Mouse (Mus musculus) embryonic stem cell, embryonic (primary cell): ENCODE measurements around the gene Ptpn22.

Source experiments
- CTCF ChIA-PET, 4 experiments: fragments of 300-600 bp in 2 of 4; fragments of 350-600 bp in 2 of 4; sonication (Branson Sonifier 250); formaldehyde crosslinking; loops; one replicate each; lab custom pipeline; 2022; ENCODE audit warnings: inconsistent platforms in 2 of 4; lab: Charles Lee
- POLR2A ChIA-PET, 4 experiments: fragments of 300-600 bp in 2 of 4; fragments of 350-600 bp in 2 of 4; sonication (Branson Sonifier 250); formaldehyde crosslinking; loops; one replicate each; lab custom pipeline; 2022; ENCODE audit warnings: antibody characterized with exemption in 4 of 4, inconsistent platforms in 1 of 4; lab: Charles Lee

The Ptpn22 gene

DNA sequence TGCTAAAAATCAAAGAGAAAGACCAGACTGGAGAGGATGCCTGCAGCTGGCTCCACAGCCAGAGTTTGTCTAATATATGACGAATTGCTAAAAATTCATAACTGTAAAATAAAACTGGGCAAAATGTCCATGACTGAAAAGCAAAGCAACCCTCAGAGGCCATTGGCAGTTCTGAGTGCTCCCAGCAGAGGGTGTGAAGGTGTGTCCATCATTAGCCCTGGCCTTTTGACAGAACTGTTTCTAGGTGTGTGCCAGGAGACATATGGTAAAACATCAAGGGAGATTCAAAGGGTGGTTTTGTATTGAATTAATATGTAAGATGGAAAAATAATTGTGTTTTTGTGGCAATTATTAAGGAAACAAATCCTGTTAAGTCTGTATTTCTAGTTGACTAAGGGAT is 45.1 kb downstream of the Ptpn22 start:
- ChIA-PET POLR2A (interaction anchor here in 2 of 4 experiments (0.6 to 2.1 kb wide), 4 partner anchors 9 to 67 kb away, joined by 3 to 13 read pairs (median 4); partner anchors contain the start of gene Rsbn1 (in 2 of the 2)), CTCF (interaction anchor here in 1 of 4 experiments (0.5 kb wide), 1 partner anchor 566 kb away, joined by 3 read pairs; no protein-coding TSS in a partner anchor)

DNA sequence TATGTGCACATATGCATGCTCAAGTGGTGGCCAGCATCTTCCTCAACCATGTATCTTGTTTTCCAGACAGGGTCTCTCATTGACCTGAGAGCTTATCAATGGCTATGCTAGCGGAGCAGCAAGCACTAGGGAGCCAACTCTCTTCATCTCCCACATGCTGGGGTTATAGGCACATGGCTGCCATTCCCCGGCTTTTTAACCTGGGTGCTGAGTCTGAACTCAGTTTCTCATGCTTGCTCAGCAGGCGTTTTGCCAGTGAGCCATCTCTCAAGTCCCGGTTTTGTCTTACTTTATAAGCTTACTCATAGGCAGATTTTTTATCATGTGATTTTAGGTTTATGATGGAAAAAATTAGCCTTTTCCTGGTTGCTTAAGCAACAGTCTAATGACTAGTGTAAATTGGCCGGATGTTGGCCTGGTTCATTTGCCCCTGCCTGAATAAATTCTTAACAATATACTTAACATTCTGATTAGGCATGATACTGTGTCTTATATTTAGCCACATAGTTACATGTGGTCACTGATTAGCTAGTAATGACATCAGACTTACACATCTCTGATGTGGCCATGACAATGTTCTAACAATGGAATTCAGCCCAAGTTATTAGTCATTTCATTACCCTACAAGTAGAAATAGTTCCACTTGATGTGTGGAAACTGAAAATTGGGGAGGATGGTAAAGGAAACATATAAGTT is 47.9 kb downstream of the Ptpn22 start:
- POLR2A ChIA-PET: interaction anchor here in 2 of 4 experiments (0.5 to 0.9 kb wide), 7 partner anchors 24 to 540 kb away, joined by 3 read pairs; partner anchors contain the start of genes Ap4b1 (in 1 of the 2), Dclre1b (in 1 of the 2) and Gm43064 (in 1 of the 2)
- CTCF ChIA-PET: interaction anchor here in 2 of 4 experiments (0.5 to 0.7 kb wide), 3 partner anchors 20 to 498 kb away, joined by 3 to 4 read pairs (median 3); no protein-coding TSS in a partner anchor

DNA sequence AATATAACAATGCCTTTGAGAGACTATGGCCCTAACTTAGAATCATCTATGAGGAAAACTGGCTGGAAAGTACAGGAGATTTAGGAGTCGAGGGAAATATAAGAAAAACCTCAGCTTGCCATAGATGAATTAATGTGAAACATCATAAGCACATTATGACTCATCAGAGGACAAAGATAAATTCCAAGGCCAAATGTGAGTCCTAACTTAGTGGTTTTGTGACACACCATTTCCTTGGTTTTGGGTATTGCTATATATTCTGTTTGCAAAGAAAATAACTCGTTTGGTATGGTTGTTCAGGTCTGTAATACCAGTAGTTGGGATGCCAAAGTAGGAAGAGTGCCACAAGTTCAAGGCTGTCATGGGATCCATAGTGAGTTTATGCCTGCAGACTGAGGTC is 49.2 kb downstream of the Ptpn22 start:
- POLR2A ChIA-PET: no interaction called here
- CTCF ChIA-PET: no interaction called here

DNA sequence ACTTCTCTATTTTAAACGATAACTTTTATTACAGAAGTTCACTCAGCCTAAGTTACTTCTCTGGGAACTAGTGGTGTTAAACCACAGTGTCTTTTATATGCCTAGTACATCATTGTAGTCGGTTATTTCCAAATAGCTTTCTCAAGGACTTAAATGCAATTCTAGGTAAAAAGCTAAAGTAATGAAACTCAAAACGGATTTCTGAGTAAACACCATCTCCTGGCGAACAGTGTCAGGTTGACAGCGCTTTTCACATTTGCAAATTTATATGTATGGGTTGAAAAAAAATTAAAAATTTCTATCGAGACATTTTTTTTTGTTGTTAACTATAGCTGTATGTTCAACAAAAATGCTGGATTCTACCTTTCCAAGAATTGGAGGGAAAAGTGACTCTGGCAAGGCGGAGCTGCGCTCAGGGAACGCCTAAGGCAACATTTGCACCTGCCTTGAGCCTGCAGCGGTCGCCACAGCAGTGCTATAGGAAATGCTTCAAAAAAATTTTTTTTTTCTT is 53.9 kb downstream of the Ptpn22 start:
- ChIA-PET POLR2A (interaction anchor here (0.5 to 1.8 kb wide), 68 partner anchors 8 to 801 kb away, joined by 3 to 21 read pairs (median 4); partner anchors contain the start of genes Phtf1 (in 3 of the 4), Ap4b1 (in 2 of the 4), Dclre1b (in 2 of the 4) and Gm43064 (in 2 of the 4)), CTCF (interaction anchor here in 2 of 4 experiments (0.7 to 1.2 kb wide), 2 partner anchors 62 to 762 kb away, joined by 4 read pairs; no protein-coding TSS in a partner anchor)

DNA sequence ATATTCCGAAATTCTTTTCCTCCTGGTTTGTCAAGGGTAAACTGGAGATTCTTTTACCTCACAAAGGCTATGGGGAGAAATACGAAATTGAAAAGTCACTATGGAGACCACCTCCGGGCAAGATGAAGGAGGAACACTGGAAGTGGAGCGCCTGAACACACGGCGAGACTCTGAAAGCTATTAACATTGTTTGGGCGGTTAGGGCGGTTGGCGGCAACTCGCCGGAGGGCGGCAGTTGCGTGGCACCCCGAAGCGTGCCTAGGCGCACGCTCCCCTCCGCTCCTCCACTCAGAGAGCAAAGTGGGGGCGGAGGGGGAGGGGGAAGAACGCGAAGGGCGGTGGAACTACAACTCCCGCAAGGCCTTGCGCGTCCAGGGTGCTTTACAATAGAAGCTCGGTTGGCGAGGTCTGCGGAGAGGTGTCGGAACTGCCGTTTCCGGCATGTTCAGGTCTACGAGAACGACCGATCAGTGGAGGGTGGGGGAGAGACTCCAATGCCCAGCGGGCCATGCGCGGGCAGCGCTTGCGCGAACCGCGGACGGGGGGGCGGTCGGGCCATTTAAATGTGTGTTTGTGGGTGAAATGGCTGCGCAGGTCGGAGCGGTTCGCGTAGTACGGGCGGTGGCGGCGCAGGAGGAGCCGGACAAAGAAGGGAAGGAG is 54.5 kb downstream of the Ptpn22 start, which contains the start of gene Rsbn1:
Gene Rsbn1, plus strand, starts transcription at position 111 of the 660 bp plus-strand sequence.
- ChIA-PET CTCF (interaction anchor here in 3 of 4 experiments (0.6 to 1.2 kb wide), 4 partner anchors 62 to 1651 kb away, joined by 3 to 5 read pairs (median 4); no protein-coding TSS in a partner anchor), POLR2A (interaction anchor here (0.5 to 1.8 kb wide), 74 partner anchors 8 to 801 kb away, joined by 3 to 21 read pairs (median 4); partner anchors contain the start of genes Phtf1 (in 3 of the 4), Ap4b1 (in 2 of the 4), Dclre1b (in 2 of the 4) and Gm43064 (in 2 of the 4))

DNA sequence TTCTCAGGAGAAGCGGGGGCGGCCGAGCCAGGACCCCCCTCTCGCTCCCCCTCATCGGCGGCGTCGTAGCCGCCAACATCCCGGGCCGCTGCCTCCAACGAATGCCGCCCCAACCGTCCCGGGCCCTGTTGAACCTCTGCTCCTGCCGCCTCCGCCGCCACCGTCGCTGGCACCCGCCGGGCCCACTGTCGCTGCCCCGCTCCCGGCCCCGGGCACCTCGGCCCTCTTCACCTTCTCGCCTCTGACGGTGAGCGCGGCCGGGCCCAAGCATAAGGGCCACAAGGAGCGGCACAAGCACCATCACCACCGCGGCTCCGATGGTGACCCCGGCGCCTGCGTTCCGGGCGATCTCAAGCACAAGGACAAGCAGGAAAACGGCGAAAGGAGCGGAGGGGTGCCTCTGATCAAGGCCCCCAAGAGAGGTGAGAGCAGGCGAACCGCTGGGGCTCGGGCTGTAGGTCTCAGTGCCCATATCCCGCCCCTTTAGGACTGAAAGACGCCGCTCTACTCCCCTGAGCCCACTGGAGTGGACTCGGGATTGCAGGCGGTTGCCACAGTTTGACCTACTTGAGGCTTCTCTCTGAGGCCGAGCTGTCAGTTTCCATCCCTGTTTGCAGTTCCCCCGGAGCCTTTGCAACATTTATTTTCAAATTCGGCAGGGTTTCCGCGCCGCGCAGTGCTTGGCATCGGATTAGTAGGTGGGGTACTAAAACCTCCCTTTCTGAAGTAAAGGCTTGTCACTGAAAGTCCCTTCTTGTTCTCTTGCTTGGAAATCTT is 55.3 kb downstream of the Ptpn22 start:
- CTCF ChIA-PET: interaction anchor here in 3 of 4 experiments (0.6 to 1.2 kb wide), 3 partner anchors 293 to 1651 kb away, joined by 3 to 5 read pairs (median 4); no protein-coding TSS in a partner anchor
- POLR2A ChIA-PET: interaction anchor here in 3 of 4 experiments (0.6 to 2.1 kb wide), 51 partner anchors 8 to 800 kb away, joined by 3 to 21 read pairs (median 4); partner anchors contain the start of genes Phtf1 (in 3 of the 3), Ap4b1 (in 1 of the 3), Dclre1b (in 1 of the 3) and Gm43064 (in 1 of the 3)

DNA sequence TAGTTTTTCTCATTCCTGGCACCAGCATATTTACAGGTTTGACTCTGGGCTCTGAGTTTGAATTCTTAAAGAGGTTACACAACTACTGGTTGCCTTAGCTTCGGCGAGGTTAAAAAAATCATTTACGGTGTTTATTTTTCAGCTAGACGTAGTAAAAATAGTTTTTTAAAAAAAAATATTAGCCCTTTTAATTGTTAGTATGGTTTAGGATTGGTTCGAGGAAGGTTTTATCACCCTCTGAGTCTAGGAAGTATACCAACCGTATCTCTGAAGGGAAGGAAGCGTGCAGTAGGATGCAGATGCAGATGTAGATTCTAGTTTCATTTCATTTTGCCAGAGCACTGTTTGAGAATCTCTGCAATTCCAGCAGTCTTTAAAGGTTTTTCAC is 55.9 kb downstream of the Ptpn22 start:
- POLR2A ChIA-PET: interaction anchor here in 1 of 4 experiments (1.0 to 2.1 kb wide), 3 partner anchors 12 to 38 kb away, joined by 3 to 9 read pairs (median 4); no protein-coding TSS in a partner anchor
- CTCF ChIA-PET: no interaction called here

DNA sequence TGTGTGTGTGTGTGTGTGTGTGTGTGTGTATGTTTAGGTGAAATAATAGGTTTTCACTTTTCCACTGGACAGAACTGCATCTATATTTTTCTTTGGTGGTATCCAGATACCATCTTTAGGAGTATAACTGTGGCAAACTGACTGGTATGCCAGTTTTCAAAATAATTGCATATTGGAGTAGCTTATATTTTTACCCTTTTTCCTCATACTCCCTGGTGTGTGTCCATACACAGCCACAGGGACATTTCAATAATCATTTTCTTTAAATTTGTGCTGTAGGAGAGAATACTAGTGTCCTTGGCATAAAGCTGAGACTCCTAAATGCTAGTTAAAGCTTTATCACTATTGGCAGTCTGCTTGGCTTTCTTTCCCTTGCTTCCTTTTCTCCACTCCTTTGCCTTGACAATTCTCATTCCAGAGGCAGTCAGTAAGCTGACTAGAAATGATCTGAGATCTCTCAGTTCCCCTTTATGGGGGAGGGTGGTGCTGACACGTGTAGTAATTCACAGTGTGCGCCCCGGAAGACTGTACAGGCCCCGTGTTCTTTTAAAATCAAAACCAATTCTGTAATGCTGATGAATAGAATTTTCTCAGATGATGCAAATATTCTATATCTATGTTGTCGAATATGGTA is 56.7 kb downstream of the Ptpn22 start:
- ChIA-PET CTCF (no interaction called here), POLR2A (interaction anchor here in 1 of 4 experiments (1.0 to 2.1 kb wide), 5 partner anchors 11 to 96 kb away, joined by 3 to 9 read pairs (median 4); no protein-coding TSS in a partner anchor)

DNA sequence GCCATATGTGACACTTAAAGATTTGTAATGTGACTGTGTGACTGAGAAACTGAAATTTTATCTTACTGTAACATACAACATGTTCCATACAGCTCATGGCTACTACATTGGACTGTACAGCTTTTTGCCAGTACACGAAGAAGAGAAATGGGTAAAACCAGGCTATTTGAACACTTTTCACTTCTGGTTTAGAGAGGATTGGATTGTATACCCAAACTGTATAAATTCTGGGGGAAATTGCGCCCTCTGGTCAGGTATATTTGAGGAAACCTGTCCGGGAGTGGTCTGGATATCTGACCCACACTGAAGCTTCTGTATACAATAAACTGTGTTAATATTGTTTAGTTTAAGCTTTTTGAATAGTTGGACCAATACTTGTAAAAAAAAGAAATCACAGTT is 57.2 kb downstream of the Ptpn22 start:
- CTCF ChIA-PET: no interaction called here
- POLR2A ChIA-PET: interaction anchor here in 1 of 4 experiments (0.6 to 2.1 kb wide), 5 partner anchors 10 to 95 kb away, joined by 3 to 9 read pairs (median 4); no protein-coding TSS in a partner anchor

DNA sequence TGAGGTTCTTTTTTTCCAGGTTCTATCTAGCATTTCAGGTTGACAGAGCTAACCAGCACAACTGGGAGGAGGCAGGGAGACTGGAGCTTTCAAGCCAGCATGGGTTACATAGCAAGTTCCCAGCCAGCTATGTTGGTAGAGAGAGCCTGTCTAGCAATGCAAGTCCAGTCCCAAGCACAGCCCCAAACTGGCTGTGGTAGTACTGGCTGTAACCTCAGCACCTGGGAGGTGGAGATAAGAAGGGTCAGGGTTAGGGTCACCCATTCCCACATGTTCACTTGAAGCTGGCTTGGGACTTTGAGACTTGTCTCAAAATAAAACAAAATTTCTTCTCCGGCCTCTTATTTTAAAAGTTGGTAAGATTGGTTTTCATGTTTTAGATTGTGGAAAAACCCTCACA is 60.5 kb downstream of the Ptpn22 start:
- ChIA-PET CTCF (interaction anchor here in 1 of 4 experiments (0.6 kb wide), 1 partner anchor 183 kb away, joined by 3 read pairs; no protein-coding TSS in a partner anchor), POLR2A (interaction anchor here in 2 of 4 experiments (0.7 to 2.6 kb wide), 3 partner anchors 8 to 222 kb away, joined by 3 to 9 read pairs (median 4); no protein-coding TSS in a partner anchor)

DNA sequence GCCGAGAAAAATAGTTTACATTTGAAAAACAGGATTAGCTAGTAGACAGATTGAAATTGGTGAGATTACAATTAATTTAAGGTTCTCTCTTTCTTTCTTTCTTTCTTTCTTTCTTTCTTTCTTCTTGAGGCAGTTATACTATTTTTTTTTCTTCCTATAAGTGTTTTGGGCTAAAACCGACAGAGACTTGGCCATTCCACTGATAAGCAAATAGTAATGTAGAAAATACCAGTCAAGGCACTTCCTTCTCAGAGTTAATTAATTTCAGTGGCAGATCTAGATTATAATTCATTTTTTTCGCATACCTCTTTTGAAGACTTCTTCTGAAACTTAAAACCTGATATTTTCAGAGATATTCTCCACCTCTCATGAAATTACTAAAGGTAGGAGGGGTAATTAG is 65.7 kb downstream of the Ptpn22 start:
- CTCF ChIA-PET: no interaction called here
- POLR2A ChIA-PET: interaction anchor here in 2 of 4 experiments (0.6 to 1.7 kb wide), 8 partner anchors 8 to 1971 kb away, joined by 3 to 6 read pairs (median 3); partner anchors contain the start of gene Rsbn1 (in 2 of the 2)

DNA sequence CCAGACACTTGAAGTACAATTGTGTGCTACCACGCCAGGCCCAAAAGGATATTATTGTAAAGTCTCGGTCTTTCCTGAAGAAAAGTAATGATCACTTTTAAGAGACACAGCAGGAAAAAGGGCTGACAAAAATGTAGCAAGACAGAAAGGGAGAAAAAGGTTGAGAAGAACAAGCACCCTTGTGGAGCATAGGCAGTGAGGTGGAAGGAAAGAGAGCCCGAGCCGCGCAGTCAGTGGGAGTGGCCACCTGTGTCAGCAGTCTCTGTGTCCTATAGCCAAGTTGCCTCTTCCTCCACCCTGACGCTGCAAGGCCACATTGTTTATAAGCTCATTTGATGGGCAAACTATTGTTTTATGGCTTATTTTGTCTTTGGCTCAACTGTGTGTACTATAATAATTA is 67.9 kb downstream of the Ptpn22 start:
- POLR2A ChIA-PET: interaction anchor here in 2 of 4 experiments (1.1 to 2.1 kb wide), 3 partner anchors 8 to 13 kb away, joined by 4 to 9 read pairs (median 4); partner anchors contain the start of gene Rsbn1 (in 1 of the 2)
- CTCF ChIA-PET: no interaction called here

DNA sequence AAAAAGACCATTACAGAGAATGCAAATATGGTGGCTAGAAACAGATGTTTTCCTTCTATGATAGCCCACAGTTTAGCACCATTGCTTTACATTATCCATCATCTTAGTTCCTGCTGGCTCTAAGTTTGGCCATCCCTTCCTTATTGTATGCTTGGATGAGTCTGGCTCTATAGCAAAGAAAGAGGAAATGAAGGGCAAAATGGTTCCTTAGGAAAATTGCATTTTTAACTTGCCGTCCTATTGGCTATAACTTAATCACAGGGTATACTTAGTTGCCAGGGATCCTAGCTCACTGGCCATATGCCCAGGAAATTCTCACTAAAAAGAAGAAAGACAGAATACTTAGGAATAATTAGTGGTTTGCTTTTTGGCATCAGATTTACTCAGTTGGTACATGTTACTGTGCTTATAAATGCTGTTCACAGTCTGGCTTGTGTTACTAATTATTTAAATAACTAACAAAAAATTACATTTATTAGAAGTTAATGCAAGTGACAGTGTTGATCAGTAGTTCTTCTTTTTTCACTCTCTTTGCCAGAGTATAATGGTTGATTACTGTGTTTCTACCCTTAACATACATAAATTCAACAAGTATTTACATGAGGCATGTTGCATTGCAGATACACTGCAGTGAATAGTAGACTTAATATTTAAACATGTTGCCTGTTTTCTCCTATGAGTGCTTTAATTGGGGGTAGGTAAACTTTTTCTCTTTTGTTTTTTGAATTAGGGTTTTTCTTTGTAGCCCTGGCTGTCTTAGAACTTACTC is 85.4 kb downstream of the Ptpn22 start:
- CTCF ChIA-PET: no interaction called here
- POLR2A ChIA-PET: interaction anchor here in 1 of 4 experiments (0.5 kb wide), 1 partner anchor 89 kb away, joined by 6 read pairs; no protein-coding TSS in a partner anchor

DNA sequence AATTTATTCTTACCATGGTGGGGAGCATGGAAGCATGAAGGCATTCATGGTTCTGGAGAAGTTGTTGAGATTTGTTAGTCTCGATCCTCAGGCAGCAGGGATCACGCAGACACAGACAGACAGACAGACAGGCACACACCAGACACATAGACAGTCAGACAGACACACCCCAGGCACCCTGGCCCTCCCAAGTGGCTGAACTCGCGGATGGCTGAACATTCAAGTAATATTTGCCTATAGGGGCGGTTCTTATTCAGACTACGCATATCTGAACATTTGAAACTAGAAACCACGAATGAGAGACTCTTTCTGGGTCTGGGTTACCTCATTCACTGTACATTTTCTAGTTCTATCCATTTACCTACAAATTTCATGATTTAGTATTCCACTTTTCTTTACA is 89.1 kb downstream of the Ptpn22 start:
- CTCF ChIA-PET: no interaction called here

DNA sequence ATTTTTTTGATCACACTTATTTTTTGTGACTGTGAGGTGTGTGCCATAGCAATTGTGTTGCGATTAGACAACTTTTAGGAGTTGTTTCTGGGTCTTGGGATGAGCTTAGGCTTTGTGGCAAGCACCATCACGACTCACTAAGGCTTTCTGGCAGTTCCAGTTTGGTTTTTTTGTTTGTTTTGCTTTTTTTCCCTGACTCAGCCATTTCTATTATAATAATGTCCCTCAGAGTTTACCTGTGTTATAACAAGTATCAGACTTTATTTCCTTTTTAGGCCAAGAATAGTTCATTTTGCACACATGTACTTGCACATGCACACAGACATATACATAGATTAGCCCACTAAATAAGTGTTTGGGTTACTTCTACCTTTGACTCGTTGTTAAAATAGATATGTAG is 101.0 kb downstream of the Ptpn22 start:
- ChIA-PET CTCF (no interaction called here), POLR2A (no interaction called here)

More for the DNA sequence above, 89.1 kb downstream of the Ptpn22 start:
- POLR2A ChIA-PET: interaction anchor here in 2 of 4 experiments (1.1 to 1.4 kb wide), 2 partner anchors 18 to 20 kb away, joined by 3 to 4 read pairs; partner anchors contain the start of gene Phtf1 (in 1 of the 2)
